Mouse (Mus musculus) cerebellum, adult 11-12 months (tissue): Measurements from ENCODE around the gene Smndc1.

ENCODE experiments used
- DNase-seq: peaks from one replicate; pipeline ENCODE4 v3.0.0; 2022

Smndc1 gene

DNA sequence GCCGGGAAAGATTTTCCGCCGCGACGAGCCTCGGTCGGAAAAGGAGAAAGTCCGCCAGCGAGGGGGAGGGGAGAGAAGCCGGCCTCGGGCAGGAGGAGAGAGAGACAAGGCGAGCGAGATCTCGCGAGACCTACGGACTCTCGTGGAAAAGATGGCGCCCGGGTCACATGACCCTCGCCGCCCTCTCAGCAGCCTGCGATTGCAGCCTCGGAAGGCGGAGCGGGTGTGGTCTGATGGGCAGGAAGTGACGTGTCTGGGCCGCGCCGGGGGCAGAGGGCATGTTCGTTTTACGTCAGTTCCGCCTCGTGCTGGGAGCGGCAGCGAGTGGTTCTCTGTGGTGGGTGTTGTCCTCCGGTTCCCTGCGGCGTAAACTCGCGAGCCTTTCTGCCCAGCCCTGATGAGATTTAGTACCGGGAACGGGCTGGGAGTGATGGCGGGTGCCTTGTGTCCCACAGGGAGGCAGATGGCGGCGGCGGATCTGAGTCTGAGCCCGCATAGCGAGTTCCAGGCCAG, at the start of gene Smndc1:
Gene Smndc1 (minus strand): TSS at position 84 of the 513 bp plus-strand sequence.
- peak; percentile 100 for DNase-seq

DNA sequence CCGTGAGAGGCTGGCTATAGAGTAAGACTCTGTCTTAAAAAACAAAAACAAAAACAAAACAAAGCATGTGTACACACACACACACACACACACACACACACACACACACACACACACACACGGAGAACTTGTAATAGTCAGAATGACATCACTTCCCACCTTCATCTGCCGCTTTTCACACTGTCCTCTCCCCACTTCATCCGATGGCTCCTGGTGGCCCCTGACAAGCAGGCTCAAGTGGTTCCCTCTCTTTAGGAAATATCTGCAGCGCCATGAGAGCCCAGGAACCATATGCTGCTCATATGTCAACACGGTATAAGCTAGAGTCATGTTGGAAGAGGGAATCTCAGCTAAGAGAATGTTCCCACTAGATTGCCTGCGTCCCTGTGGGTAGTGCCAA, 49.0 kb upstream of the Smndc1 start:
- DNase-seq: peak; percentile 29

DNA sequence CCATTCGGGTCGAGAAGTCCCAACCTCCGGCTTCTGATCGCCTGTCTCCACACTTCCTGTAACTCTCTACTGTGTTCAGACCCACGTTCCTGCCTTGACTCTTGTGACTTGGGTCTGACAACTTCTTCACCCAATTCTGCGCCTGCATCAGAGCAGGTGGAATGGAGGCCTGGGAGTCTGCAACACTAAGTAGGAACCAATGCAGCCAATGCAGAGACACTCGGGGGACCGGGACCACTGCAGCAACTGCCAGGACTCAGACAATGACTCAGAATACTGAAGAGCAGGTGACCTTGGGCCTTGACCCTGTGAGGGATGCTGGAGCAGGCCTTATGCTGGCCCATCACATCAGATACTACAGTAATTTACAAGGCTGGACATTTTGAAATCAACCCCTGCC, 47.6 kb upstream of the Smndc1 start:
- no peak for DNase-seq

DNA sequence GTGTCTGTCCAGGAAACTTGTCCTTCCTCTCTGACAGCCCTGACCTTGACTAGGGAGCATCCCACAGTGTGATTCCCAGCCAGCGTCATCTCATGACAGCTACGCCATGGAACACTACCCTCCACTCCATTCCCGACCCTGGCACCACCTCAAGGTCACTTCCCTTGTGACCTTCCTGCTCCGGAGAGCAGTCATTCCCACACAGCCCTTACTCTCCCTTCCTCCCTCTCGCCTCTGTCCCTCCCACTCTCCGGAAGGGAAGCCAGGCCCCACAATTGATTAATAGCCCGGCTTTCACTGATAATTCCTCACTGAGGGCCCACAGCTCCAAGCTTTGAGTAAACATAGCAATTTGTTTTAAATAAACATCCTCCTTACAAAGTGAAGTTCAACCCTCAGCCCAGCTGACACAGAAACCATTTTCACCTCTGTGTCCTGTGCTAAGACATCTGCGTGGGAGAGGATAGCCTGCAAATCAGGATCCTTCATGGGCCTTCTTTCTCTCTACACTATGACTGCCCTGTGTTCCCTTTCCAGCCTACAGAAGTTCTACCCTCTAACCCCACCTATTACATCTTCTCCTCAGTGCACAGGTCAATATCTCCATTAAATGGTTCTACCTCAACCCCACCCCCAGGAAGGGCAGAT, 47.1 kb upstream of the Smndc1 start:
- DNase-seq: peak; percentile 22

DNA sequence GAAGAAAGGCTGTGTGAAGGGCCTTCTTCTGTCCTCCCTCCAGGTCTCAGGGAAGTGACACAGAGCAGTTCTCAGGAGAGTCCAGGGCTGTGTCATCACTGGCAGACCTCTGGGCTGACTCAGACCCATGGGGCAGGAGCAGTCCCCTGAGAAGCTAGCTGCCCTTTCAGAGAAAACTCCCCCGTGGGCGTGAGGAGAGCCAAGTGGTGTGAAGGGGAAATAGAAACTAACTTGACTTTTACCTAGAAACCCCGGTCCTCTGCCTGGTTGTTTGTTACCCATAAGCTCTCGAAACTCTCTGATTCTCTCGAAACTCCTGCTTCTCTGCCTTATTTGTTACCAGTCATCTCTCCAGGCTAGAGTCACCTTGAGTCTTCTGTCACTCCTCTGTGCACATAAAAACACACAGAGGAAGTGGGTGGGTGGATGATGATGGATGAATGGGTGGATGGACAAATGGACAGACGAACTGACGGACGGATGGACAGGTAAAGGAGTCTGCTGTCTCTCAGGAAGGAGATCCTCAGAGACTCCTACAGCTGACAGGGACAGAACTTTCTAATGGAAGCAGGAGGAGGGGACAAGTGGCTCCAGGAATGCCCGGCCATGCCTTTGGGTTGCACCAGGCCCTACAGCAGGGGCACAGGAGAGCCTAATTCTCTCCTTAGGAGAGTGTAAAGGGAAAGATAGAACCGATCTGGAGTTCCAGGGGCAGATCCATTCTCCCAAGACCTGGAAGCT, 43.7 kb upstream of the Smndc1 start:
- no peak for DNase-seq

DNA sequence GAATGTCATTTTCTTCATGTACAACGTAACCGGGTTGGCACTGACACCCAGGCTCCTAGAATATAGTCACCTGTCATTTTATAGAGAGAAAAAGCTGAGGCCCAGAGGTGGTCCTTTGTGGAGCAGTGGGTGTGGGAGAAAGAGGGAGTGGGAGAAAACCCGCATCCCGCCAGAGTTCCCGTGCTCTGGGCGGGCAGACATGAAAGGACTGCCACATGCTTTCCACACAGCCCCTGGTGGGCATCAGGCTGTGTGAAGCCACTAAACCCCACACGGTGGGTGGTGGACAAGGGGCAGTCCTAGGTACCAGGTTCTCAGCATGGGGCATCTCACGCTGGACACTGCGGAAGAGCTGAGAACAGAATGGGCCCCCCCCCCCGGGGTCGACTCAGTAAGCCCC, 40.6 kb upstream of the Smndc1 start:
- DNase-seq: peak; percentile 57

DNA sequence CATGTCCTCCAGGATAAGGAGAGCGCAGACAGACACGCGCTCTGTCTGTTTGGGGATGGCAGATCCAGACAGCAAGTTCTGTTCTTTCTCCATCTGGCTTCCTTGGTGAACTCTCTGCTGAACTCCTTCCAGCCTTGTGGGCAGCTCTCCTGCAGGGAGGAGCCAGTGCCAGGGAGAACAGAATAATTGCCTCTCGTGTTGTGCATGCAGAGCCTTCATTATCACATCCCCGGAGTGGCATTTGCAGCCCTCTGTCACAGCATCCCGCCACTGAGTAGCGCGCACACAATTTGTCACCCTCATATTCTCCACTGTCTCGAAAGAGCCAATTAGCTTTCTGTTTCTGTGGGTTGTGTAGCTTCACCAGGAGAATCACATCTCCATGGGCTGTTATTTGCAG, 40.0 kb upstream of the Smndc1 start:
- DNase-seq: peak; percentile 94

DNA sequence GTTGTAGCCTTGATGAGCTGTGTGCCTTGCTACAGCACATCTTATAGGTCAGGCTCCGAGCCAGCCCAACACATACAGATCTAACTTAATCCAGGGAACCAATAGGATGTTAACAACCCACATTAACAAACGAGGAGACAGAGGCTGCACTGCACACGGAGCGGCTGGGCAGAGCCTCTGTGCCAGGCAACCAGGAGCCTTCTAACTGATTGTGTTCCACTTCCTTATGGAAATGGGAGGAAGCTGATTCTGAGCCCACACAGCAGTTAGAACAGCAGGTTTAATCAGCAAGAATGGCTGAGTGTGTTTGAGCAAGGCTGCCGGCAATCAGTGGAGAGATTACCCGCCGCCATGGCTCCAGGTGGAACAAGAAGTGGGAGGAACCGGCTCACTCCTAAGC, 37.4 kb upstream of the Smndc1 start:
- DNase-seq: no peak

DNA sequence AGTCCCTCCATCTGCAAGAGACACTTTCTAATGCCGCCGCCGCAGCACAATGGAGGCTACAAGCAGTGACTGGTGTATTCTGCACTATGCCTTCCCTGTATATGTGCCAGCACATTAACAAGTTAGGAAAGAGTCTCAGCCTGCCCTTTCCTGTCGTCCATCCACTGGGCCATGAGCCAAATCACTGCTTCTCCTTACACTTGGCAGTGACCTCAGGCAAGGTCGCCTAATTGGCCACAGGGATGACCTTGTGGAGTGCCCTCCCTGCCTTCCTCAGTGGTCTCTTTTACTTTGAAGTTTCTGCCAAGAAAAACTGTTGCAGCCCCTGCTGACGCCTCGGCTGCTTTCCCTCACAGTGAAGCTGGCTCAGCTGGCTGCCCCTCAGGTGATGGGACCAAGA, 37.0 kb upstream of the Smndc1 start:
- no peak for DNase-seq

DNA sequence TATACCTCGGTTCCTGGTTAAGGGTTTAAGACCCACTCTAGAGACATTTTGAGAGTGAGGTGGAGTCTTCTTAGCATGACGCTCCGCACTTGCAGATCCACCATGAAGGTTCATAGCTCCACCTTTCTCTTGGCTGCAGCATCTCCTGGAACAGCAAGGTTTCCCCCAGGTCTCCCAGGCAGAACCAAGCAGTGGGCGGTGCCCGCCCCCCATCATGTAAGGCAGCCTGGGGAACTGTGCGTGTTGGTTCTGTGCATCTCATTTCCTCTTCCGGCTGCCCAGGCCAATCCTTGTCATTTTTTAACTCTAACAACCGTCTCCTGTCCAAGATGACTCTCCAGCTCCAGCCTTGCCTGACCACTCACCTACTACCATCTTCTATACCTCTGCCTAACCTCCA, 35.4 kb upstream of the Smndc1 start:
- DNase-seq: no peak

DNA sequence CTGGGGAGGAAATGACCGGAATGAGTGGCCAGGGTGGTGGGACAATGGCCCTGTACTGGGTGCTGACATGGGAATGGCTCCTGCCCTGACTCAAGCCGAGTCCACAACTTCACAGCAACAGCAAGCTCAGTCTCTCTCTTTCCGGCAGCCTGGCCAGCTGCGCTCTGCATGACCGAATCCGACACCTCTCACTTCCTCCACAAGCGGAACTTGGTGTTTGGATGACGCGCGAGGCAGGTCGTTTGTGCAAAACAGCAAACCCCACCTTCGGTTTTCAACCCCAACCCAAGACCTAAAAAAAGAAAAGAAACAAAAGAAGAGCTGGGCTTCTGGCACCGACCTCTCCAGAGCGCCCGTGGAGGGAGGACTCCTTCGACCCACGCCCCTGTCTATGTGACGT, 34.3 kb upstream of the Smndc1 start:
- no peak for DNase-seq

DNA sequence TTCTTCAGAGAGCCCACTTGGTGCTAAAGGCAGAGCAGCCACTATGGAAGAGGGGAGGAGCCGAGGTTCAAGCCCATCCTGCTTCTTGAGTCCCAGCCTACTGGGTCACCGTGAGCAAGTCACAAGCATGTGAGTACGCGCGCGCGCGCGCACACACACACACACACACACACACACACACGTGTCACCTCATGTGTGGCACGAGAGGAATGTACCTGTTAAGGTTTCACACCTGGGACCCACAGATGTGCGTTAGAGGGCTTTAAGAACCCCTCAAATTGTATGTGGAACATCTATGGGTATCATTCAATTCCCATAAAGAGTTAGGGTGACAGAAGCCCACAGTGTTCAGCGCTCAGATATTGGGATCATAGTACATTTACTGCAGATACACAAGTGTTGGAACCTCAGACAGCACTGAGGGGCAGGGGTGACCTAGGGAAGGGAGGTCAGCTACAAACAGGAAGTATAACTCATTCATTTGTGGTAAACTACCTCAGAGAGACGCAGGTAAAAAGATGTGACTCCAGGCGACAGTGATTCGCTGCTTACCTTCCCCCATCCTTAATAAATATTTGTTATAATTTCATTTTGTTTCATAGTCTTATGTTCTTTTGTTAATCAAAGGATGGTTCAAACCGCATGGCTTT, 33.6 kb upstream of the Smndc1 start:
- DNase-seq: no peak

DNA sequence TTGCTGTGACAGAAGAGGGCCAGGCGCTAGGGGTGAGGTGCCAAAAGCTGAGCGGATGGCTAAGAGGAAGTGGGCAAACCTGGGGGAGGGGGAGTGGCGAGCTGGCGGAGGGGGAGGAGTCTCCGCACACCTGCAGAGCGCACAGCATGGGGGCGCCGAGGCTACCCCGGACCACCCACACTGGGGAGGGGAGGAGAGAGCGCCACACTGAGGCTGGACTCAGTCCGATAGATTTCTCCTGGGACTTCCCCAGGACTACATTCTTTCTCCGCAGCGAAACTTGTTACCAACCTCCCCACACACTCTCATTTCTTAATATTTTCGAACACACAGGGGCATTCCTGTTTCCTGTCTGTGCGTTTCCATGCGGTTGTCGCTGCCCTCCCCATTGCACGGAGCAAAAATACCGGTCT, 33.0 kb upstream of the Smndc1 start:
- no peak for DNase-seq

DNA sequence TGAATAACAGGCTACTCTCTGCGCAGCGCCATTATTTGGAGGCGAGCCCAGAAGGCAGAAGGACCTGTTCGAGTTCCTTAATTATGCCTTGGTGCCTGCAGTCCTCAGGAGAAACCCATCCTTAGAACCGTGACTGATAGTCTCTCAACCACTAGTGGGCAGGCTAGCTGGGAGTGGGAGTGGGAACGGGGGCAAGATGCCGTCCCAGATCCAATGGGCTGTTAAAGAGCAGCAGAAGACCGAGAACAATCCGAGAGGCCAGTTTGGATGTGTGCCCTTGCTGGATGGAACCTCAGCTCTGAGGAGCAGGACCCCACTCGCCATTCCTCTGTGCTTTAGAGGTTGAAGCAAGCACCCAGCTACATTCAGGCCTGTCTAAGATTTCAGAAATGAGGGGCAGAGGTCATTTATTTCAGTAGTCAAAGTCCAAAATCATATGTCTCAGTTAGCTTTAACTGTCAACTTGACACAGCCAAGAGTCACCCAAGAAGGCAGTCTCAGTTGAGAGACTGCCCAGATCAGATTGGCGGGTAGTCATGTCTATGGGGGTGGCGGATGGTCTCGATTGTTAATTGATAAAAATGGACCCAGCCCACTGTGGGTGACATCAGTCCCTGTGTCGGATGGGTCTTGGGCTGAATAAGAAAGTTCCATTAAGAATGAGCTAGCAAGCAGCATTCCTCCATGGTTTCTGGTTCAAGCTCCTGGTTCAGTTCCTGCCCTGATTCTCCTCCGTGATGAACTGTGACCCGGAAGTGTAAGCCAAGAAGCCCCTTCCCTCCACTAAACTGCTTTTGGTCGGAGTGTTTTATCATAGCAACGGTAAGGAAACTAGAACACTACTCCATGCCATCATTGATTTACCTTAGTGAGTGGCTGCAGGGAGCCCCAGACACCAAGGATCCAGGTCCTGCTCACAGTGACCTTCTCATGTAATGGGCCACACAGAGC, 32.3 kb upstream of the Smndc1 start:
- DNase-seq: peak; percentile 54

DNA sequence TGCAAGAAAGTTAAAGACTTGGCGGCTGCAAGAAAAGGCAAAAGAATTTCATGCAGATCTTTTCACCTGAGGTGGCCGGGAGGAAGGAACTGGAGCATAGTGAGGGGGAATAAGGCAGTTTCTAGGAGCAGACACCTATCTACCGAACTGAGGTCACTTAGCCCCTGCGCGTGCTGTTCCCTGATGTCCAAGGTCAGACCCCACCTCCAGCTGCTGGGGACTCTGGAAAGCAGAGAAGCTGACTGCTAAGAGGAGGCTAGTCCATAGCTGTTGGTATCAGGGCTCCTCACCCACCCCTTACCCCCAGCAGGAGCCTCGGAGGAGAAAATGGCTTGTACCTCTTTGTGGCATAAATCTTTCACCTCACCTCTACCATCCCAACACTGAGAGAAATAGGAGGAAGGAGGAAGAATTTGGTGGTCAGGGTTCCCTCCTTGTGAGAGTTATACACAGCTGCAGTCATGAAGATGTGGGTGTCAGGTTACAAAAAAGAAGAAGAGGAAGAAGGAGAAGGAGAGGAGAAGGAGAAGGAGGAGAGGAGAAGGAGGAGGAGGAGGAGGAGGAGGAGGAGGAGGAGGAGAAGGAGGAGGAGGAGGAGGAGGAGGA, 31.3 kb upstream of the Smndc1 start:
- no peak for DNase-seq

DNA sequence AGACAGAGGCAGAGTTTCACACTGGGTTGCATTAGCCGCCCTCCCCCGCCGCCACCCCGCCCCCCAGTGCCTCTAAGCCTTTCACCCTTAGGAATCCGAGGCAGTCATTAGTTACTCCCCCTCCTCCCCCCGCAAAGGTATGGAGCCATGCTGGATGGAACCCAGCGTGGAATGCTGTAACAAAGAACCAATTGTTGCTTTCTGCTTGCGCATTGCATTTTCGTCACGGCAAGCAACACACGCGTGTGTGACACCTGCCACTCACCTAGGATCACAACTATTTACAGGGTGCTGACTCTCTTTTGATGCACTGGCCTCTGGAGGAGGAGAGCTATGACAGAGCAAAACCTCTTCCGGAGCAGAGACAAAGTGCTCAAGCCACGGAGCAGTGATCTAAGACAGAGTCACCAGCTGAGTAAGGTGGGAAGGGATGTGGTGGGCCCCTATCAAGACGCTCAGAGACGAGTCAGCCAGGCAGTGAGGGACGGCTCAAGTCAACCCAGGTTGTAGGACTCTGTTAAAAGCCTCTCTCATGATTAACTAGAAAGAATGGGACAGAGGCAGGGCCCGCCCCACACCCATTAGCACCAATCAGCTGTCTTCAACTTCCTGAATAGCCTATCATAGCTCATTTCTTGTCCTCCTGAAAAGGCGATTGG, 30.7 kb upstream of the Smndc1 start:
- peak; percentile 73 for DNase-seq

DNA sequence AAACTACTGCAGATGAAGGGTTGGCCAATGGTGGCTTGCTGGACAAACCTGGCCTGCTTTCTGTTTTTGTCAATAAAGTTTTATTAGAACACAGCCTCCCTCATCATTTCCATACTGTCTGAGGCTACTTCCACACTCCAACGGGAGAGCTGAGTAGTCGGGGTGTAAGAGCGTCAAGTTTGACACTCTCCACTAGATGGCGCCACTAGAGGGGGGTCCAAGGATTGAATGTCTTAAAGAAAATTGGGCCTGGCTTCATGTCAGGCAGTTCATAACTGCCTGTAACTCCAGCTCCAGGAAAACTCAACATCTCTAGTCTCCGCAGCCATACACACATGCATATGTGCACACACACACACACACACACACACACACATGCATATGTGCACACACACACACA, 29.5 kb upstream of the Smndc1 start:
- DNase-seq: peak; percentile 62

DNA sequence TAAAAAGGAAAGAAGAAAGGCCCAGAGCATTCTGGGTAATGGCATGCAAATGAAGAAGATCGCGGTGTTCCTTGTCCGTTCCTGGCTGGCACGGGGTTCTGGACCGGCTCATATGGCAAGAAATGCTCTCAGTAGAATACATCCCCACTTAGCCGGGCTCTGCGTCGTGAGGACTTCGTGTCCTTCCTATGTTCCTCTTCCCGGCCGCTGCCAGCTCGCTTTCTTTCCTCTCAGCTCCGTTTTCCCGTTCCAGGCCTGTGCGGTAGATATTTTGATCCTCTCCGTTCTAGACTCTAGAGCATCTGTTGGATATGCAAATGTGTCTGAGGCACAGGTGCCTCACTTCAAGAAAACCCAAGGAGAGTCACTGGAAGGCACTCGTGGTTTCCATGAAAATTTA, 24.8 kb upstream of the Smndc1 start:
- DNase-seq: no peak

DNA sequence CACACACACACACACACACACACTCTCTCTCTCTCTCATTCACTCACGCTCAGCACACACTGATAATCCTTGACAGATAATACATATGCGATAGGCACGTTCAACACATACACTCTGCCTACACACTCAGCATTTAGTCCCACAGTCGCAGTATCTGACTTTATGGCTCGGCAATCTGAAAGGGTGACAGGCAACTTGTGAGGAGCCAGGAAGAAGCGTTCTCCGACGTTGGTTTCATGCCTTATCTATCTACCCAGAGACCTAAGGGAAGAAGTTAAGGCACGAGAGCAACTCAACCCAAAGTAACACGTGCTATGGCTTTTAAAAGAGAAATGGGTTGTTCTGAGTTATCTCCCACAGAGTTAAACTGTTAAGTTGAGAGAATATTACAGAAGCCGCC, 24.3 kb upstream of the Smndc1 start:
- DNase-seq: no peak

DNA sequence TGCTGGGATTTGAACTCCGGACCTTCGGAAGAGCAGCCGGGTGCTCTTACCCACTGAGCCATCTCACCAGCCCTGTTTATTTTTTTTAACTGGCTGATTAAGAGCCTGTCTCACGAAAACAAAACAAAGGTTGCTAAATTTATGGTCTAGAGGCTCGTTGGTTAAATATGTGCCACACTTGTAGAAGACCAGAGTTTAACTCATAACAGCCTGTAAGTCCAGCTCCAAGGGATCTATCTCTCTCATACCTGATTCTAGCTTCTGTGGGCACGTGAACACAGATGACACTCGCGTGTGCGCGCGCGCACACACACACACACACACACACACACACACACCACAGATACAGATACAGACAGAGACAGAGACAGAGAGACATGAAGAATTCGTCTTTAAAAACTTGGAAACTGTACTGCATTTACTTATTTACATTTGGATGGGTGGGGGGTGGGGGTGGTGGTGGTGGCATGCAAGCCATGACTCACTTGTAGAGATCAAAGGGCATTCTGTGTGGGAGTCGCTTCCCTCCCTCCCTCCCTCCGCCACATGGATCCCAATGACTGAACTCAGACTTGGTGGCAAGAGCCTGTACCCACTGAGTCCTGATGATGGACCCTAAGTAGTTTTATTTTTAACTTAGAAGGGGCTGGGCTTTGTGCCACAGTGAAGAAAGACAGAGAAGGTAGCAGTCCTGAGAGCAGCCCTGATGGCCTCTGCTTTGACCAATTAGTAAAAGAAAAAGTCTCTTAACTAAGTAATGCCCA, 23.4 kb upstream of the Smndc1 start:
- no peak for DNase-seq
